Mouse (Mus musculus) monocyte, adult 2 months (primary cell): ENCODE results near the gene Prkca.

Source experiments
- DNase-seq, 2 experiments: peaks; one replicate each; pipeline ENCODE4 v3.0.0; 2022; ENCODE audit warnings: low spot score in 2 of 2, low read depth in 1 of 2

Gene Prkca

GRCm38 (mm10) chr11:108263868-108264267, 79.9 kb downstream of the Prkca start:
- no peak for DNase-seq

GRCm38 (mm10) chr11:108263406-108263805, 80.3 kb downstream of the Prkca start:
- DNase-seq = no peak

DNA sequence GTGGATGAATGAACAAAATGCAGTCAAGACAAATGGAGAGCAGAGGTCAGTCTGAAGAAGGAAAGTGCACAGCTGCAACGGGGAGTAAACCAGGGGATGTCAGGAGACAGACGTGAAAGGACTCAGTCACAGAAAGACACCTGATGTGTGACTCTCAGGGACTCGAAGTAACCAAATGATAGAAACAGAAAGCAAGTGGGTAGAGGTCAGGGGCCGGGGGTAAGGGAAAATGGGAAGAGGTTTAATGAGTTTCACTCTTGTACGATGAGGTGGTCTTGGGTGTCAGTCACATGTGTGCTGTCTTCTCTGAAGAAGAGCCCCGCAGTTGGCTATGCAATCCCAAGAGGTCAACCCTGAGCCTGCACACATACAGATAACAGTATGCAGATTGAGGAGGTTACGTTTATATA, 82.0 kb downstream of the Prkca start:
- no peak for DNase-seq

- DNase-seq = no peak
These were observed 82.8 kb downstream of the Prkca start for GRCm38 (mm10) chr11:108260775-108261517.

- DNase-seq = no peak
These were observed 84.3 kb downstream of the Prkca start for GRCm38 (mm10) chr11:108259391-108259790.

DNA sequence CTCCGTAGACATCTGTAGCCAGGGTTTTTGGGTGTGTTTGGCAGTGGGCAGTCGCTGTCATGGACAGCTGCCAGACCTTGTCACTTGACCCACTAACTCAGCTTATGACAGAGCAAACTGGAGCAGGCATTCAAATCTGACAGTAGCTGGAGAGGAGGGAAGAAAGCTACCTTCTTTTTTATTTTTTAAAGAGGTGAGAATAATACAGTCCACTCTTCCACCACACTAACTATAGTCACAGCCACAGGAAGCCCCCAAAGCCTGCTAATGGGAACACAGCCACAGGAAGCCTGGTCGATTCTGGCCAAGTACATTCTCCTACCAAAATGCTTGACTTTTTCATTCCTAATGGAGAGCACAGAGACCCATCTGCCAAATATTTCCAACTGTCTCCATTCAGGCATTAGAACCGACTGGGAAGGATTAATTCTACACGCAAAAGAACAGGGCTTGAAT, 84.9 kb downstream of the Prkca start:
- no peak for DNase-seq

DNA sequence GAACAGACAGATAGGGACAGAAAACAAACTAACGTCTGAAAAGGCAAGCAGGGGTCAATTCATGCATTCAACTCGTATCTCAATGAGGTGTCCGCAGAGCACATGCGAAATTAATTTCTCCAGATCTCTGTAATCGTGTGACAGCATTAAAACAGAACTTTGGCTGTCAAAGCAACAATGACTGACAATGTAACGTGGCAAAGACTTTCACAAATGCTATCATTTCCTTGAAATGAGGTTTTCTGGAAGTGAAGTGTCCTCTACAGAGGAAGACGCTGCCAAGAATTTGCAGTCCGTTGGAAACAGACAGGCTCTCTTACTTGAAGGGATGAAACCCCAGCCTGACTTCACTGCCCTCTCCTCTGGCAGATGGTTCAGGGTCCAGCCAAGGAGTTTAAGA, 85.8 kb downstream of the Prkca start:
- DNase-seq = no peak

DNA sequence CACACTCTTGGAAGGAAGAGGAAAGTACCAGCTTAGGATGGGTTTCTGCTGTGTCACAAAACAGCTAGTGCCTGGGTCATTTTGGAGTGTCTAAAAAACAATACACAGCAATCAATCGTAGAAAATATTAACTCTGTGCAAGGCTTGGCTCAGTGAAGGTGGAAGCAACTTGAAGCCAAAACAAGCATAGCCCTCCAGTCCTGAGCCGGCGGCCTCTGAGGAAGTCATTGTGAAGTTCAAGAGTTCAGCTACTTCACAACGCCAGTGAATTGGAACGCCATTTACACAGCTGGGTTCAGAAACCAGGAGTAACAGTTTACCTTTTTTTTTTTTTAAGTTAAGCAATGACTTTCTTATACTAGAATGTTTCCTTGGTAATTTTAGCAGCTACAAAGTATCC, 89.0 kb downstream of the Prkca start:
- DNase-seq = no peak

- no peak for DNase-seq
These were observed 91.6 kb downstream of the Prkca start for GRCm38 (mm10) chr11:108251924-108252775.

GRCm38 (mm10) chr11:108250829-108251637, 92.7 kb downstream of the Prkca start:
- DNase-seq = no peak

DNA sequence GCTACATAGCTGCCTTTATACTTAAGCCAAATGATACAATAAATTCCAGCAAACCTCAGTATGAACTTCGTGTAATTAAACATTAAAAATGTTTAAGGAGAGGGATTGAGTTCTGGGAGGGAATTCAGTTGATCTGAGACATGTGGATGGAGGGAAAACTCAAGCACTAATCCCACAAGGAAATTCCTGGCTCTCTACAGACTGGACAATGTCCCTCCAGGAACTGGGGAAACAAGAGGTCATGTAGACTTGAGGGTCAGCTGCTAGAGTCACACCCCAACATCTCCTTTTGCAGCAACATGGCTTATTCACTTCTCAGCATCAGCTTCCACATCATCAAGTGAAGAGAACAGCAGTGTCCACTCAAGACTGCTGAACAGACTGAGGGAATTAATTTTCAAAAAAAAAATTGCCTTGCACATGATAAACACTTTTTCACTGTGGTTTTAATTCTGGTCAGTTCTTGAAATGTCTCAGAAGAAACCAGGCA, 93.5 kb downstream of the Prkca start:
- no peak for DNase-seq

DNA sequence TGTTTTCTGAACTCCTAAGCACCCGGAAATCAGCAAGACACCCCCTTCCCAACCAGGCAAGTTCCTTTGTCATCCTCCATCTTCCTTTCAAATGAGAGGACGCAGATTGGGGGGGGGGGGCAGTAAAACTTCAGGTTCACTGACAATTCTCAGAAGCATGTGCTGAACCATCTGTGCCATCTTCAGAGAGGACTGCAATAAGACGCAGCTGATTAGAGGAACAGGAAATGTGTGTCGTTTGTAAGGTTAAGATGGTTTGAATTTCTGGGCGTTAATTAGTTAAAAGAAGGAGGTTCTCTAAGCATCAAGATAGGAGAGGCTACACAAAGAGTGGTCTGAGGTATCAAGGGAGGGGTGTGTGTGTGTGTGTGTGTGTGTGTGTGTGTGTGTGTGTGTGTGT, 94.2 kb downstream of the Prkca start:
- no peak for DNase-seq

- no peak for DNase-seq
These were observed 94.7 kb downstream of the Prkca start for GRCm38 (mm10) chr11:108249047-108249403.

- DNase-seq = no peak
These were observed 95.3 kb downstream of the Prkca start for GRCm38 (mm10) chr11:108248218-108249046.

- DNase-seq = no peak
These were observed 96.4 kb downstream of the Prkca start for GRCm38 (mm10) chr11:108247121-108247863.

GRCm38 (mm10) chr11:108246267-108246702, 97.4 kb downstream of the Prkca start:
- no peak for DNase-seq

DNA sequence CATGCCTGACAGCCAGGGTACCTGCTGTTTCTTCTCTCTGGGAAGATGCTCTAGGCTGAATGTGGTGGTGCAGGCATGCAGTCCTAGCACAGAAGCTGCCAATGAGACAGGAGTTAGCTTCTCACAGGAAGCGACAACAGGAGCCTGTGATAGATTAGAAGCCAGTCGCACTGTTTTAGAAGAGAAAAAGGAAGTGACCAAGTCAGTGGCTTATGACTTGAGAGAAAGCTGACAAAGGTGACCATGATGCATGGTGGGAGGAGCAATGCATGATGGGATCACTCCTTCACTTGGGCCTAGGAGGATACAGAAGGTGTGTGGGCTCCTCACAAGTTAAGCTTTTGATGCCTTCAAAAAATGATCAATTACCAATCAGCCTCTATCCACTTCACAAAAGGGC, 99.5 kb downstream of the Prkca start:
- no peak for DNase-seq

DNA sequence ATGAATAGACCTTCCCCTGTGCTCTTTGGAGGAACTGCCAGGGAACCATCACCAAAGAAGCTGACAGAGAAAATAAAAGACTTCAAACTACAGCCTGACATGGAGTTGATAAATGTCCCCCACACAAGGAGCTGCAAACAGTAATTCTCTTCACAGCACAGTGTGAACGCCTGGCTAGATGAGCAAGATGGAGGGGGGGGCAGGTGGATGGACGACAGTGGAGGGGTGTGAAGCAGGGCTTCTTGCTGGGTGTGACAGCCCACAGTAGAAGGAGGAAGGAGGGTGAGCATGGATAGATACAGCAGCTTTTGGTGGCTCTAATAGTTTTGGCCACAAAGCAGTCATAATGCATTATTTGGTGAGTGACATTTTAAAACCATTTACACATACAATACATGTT, 100.1 kb downstream of the Prkca start:
- DNase-seq = no peak

DNA sequence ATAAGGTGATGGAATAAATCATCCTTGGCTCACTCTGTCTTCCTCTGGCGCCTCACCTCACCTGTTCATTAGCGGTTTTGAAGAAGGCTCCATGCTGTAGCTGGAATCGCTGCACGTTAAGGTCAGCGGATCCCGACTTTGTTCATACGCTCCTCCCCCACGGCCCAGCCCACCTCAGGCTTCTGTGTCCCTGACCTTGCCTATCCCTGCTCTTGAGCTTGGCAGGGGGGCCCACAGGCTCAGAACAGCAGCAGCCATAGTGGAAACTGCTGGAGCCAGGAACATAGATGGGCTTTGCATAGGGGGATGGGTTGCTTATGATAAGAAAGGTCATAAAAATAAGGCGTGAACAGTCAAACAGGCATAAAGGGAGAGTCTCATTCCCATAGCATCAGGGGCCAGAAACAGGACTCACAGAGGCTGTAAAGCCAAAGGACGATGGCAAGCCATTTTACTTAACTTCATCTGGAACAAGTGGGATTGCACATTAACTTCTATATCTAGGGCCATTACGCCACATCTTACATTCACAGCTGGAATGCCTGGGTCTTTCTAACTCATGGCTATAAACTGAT, 102.7 kb downstream of the Prkca start:
- DNase-seq = no peak
